In genomic region chr9:100525225-100525624, GRCm38 (mm10) we compare ENCODE assay signal across 31 mouse cellular contexts. TPM values are rescaled to one million over a fixed set of nuclear protein-coding genes. Genes with fewer than 3 reads are reported as not detected.
"Had no signal": no experiment of that assay in that cellular context is flagged by ENCODE, and none has a peak within 500 bp of the region (broad histone marks: within the 10 kb centered on the region; RNA-seq: fewer than 3 reads in every experiment).

No protein-coding gene starts in this region.

- ATAC-seq: liver, embryonic 12.5 days; liver, postnatal 0 days; lung, postnatal 0 days; midbrain, embryonic 13.5 days; midbrain, embryonic 15.5 days; midbrain, embryonic 16.5 days had no signal

- H3K27ac ChIP-seq: limb, embryonic 10.5 days; limb, embryonic 12.5 days; limb, embryonic 13.5 days; limb, embryonic 15.5 days; liver, embryonic 12.5 days; liver, embryonic 13.5 days; liver, embryonic 14.5 days; liver, embryonic 15.5 days; lung, embryonic 15.5 days; macrophage; midbrain, embryonic 10.5 days; midbrain, embryonic 12.5 days; midbrain, embryonic 13.5 days; midbrain, embryonic 15.5 days had no signal

- DNase-seq: left cerebral cortex, postnatal 4 days; liver; liver, embryonic 13.5 days; liver, postnatal 0 days; lung, adult 18-20 months; lung, adult 2 months; lung, embryonic 14.5 days; lung, postnatal 10 days; lung, postnatal 14 days; lung, postnatal 36 days; lung, postnatal 4 days; midbrain, embryonic 14.5 days had no signal

- H3K36me3 ChIP-seq: liver, embryonic 12.5 days; lung, embryonic 15.5 days; midbrain, embryonic 12.5 days; midbrain, embryonic 15.5 days had no signal

- H3K9me3 ChIP-seq: limb, embryonic 15.5 days; liver, embryonic 12.5 days; liver, embryonic 13.5 days; liver, embryonic 15.5 days; lung, embryonic 15.5 days; megakaryocyte, embryonic 14.5 days; midbrain, embryonic 13.5 days had no signal

- H3K27me3 ChIP-seq: limb, embryonic 12.5 days; limb, embryonic 13.5 days; limb, embryonic 15.5 days; liver, embryonic 12.5 days; liver, embryonic 13.5 days; liver, embryonic 15.5 days; lung, embryonic 15.5 days; megakaryocyte, embryonic 14.5 days; midbrain, embryonic 12.5 days; midbrain, embryonic 13.5 days; midbrain, embryonic 15.5 days had no signal

- H3K4me1 ChIP-seq: limb, embryonic 10.5 days; limb, embryonic 12.5 days; limb, embryonic 13.5 days; limb, embryonic 15.5 days; lung, embryonic 15.5 days; midbrain, embryonic 10.5 days; midbrain, embryonic 12.5 days; midbrain, embryonic 13.5 days; midbrain, embryonic 15.5 days had no signal

- H3K4me3 ChIP-seq: limb, embryonic 10.5 days; limb, embryonic 12.5 days; limb, embryonic 13.5 days; limb, embryonic 15.5 days; liver, embryonic 12.5 days; liver, embryonic 13.5 days; liver, embryonic 15.5 days; lung, embryonic 15.5 days; megakaryocyte, embryonic 14.5 days; midbrain, embryonic 10.5 days; midbrain, embryonic 12.5 days; midbrain, embryonic 13.5 days; midbrain, embryonic 15.5 days; myocyte had no signal

- H3K9ac ChIP-seq: limb, embryonic 12.5 days; limb, embryonic 13.5 days; limb, embryonic 15.5 days; liver, embryonic 12.5 days; liver, embryonic 13.5 days; liver, embryonic 14.5 days; liver, embryonic 15.5 days; liver, postnatal 0 days; lung, embryonic 14.5 days; lung, embryonic 15.5 days; midbrain, embryonic 12.5 days; midbrain, embryonic 13.5 days; midbrain, embryonic 15.5 days had no signal

RNA-seq across cellular contexts. Expression of gene Slc35g2, which starts 45.7 kb away (rescaled TPM):
- total RNA-seq: megakaryocyte-erythroid progenitor cell, adult 5-6 weeks; monocyte, adult 5-6 weeks had no signal
